Mouse (Mus musculus) liver, embryonic 14.5 days (tissue): ENCODE results near the gene Flad1. TPM values are rescaled to one million over a fixed set of nuclear protein-coding genes. Genes with fewer than 3 reads are reported as not detected.

Experiments used
- ATAC-seq: fragments of 200-750 bp; cut with Nextera tagmentation; 2 replicates; pipeline ENCODE4 v1.8.0; 2017; ENCODE audit warnings: moderate number of reproducible peaks, mild to moderate bottlenecking, moderate library complexity; ENCODE audit not compliant: insufficient read depth
- DNase-seq, 3 experiments: peaks; one replicate each; pipeline ENCODE4 v3.0.0-alpha.2; 2012 to 2013; ENCODE audit warnings: low read depth in 3 of 3, low spot score in 3 of 3
- H3K27ac ChIP-seq: fragments of 300-500 bp; sonication (generic); 2 replicates; pipeline ENCODE4 v1.5.1; 2014; ENCODE audit warnings: moderate library complexity, mild to moderate bottlenecking, control low read depth, inconsistent platforms
- H3K27me3 ChIP-seq: fragments of 300-500 bp; sonication (generic); 2 replicates; pipeline ENCODE4 v1.6.1; 2014; ENCODE audit warnings: mild to moderate bottlenecking, low read length, moderate library complexity; ENCODE audit not compliant: control insufficient read depth, insufficient read depth
- H3K36me3 ChIP-seq: fragments of 300-500 bp; sonication (generic); replicated peaks from 2 replicates; pipeline ENCODE4 v1.6.1; 2014; ENCODE audit warnings: low read depth; ENCODE audit not compliant: control insufficient read depth, insufficient read depth
- H3K4me1 ChIP-seq, 2 experiments: fragments of 200-500 bp in 1 of 2; fragments of 300-500 bp in 1 of 2; sonication (generic) in 1 of 2; replicated peaks; 2 replicates each; pipeline ENCODE4 v1.6.1; 2012 to 2014; ENCODE audit warnings: antibody characterized with exemption in 1 of 2, inconsistent platforms in 1 of 2, low read length in 1 of 2; ENCODE audit not compliant: control insufficient read depth in 2 of 2, insufficient read depth in 2 of 2
- H3K4me2 ChIP-seq: fragments of 300-500 bp; sonication (generic); 2 replicates; pipeline ENCODE4 v1.6.1; 2014; ENCODE audit warnings: low read depth, mild to moderate bottlenecking, control low read depth, moderate library complexity
- H3K4me3 ChIP-seq, 2 experiments: fragments of 200-500 bp in 1 of 2; fragments of 300-500 bp in 1 of 2; sonication (generic) in 1 of 2; 2 replicates each; pipeline ENCODE4 v1.5.1; 2012 to 2014; ENCODE audit warnings: low read depth in 2 of 2, low read length in 2 of 2, mild to moderate bottlenecking in 2 of 2, control low read depth in 1 of 2, inconsistent platforms in 1 of 2, moderate library complexity in 1 of 2; ENCODE audit not compliant: insufficient read depth in 1 of 2
- H3K9ac ChIP-seq: fragments of 300-500 bp; sonication (generic); replicated peaks from 2 replicates; pipeline ENCODE4 v1.6.1; 2014; ENCODE audit warnings: mild to moderate bottlenecking, control low read depth, moderate library complexity
- H3K9me3 ChIP-seq: fragments of 300-500 bp; sonication (generic); 2 replicates; pipeline ENCODE4 v1.6.1; 2016; ENCODE audit warnings: low read length, mixed read lengths; ENCODE audit not compliant: control insufficient read depth
- CTCF ChIP-seq: IDR thresholded peaks from 2 replicates; pipeline ENCODE4 v1.5.1; 2016; ENCODE audit warnings: antibody characterized with exemption, low read depth, control low read depth
- EP300 ChIP-seq: IDR thresholded peaks from 2 replicates; pipeline ENCODE4 v1.6.1; 2016; ENCODE audit warnings: antibody characterized with exemption, low read depth
- WGBS: fragments of 180-500 bp; shearing (Covaris S2); extraction: QIAGEN DNeasy Blood & Tissue Kit; methylation state at CpG from one replicate; pipeline ENCODE4 v1.1.7; 2014; ENCODE audit not compliant: insufficient replicate concordance; 5-methylcytosine and 5-hydroxymethylcytosine counted together
- polyA plus RNA-seq, 2 experiments: library from polyadenylated mRNA; depleted of rRNA in 1 of 2; stranded (reverse) in 1 of 2; unstranded in 1 of 2; fragments of >200 nt; fragmentation: Nextera tagmentation in 1 of 2; extraction: Ambion mirVana in 1 of 2; gene quantifications; 2 replicates each; pipeline versions ENCODE4 v1.2.1 to v1.2.3; 2012 to 2014

Flad1 gene
- polyA plus RNA-seq, 2 experiments: 9.2 to 13.2 TPM

DNA sequence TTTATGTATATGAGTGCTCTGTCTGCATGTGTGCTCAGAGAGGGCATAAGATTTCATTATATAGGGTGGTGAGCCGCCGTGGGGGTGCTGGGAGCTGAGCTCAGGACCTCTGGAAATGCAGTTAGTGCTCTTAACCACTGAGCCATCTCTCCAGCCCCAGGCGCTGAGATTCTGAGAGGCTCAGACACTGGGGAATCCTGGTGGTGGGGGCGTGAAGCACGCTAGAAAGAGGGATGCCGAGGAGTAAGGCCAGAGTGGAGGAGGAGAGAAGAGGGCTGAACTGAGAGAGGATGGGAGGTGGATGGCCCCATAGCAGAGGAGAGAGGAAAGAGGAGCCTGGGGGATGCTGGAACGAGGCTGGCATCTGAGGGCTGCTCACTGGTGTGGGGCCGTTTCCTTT is 47.0 kb downstream of the Flad1 start:
- 66% methylated on average over 8 of the region's 8 CpGs for WGBS
- Histone ChIP-seq H3K4me2 (no peak overlapping the region), H3K36me3 (no peaks in the 10 kb centered on the region), H3K4me1 (no peaks in the 10 kb centered on the region), H3K27ac (no peak overlapping the region), H3K4me3 (no peak overlapping the region), H3K27me3 (no peaks in the 10 kb centered on the region), H3K9me3 (no peaks in the 10 kb centered on the region), H3K9ac (no peak overlapping the region)
- ATAC-seq (no peak), DNase-seq (no peak)
- no peak for TF ChIP-seq CTCF
- no peak for TF ChIP-seq EP300

DNA sequence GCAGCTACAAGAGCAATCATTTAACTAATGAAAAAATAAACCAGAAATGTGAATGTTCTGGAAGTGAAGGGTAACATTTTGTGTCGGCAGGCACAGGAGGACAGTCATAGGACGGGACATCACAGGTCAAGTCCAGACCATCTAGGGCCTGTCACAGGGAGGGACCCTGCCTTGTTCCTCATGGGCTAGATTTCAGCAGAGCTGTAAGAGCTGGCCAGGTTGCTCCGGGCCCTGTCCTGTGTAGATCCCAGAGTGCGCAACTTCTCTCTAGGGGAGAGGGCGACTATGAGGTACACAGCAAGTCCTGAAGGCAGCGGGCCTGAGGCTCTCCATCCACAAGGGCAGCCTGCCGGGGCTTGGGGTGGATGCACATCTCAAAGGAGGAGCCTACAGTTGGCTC is 50.0 kb downstream of the Flad1 start, which contains the start of gene Dcst2:
TSS of gene Dcst2 (plus strand) at position 301 of the 400 bp plus-strand sequence.
- Histone ChIP-seq H3K9ac (no peak within 1 kb of the TSS), H3K4me2 (no peak within 1 kb of the TSS), H3K27ac (no peak within 1 kb of the TSS), H3K36me3 (no peaks in the 10 kb centered on the region), H3K4me1 (no peaks in the 10 kb centered on the region), H3K9me3 (no peaks in the 10 kb centered on the region), H3K27me3 (no peaks in the 10 kb centered on the region), H3K4me3 (no peak within 1 kb of the TSS)
- TF ChIP-seq CTCF: no peak
- no peak for TF ChIP-seq EP300
- WGBS: 68% methylated on average over 7 of the region's 7 CpGs
- ATAC-seq (no peak), DNase-seq (no peak)

DNA sequence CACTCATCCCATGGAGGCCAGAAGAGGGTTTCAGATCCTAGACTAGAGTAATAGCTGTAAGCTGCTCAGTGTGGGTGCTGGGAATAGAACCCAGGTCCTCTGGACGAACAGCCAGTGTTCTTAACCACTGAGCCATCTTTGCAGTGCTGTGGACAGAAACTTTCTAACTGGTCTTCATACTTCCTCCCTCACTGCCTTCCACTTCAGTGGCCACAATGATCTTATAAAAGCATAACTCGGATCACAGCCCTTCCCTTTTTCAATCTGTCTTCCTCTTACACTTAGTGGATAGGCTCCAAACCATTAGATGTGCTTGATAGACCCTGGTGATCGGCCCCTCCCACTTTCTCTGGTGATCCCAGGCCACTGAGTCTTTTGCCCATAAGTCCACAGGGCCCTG is 51.4 kb downstream of the Flad1 start:
- TF ChIP-seq EP300 (no peak), CTCF (no peak)
- DNase-seq (no peak), ATAC-seq (no peak)
- Histone ChIP-seq H3K9me3 (no peaks in the 10 kb centered on the region), H3K4me1 (no peaks in the 10 kb centered on the region), H3K4me3 (no peak overlapping the region), H3K27me3 (no peaks in the 10 kb centered on the region), H3K9ac (no peak overlapping the region), H3K27ac (no peak overlapping the region), H3K4me2 (no peak overlapping the region), H3K36me3 (no peaks in the 10 kb centered on the region)
- 38% methylated on average over 3 of the region's 3 CpGs for WGBS

DNA sequence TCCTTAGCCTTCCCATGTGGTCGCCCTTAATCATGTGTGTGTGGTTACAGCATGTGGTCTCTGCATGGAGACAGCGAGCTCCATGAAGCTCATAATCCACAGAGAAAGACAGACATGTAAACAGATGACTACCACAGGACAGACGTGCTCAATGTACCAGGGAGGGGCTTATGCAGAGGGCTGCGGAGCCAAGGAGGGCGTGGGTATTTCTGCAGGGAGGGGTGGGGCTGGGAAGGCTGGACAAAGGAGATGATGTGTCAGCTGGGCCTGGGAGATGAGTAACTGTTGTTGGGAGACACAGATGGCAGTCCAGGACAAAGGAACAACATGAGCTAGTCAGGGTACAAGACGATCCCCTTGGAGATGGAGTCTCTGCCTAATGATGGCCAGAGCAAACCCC is 52.0 kb downstream of the Flad1 start:
- Histone ChIP-seq H3K36me3 (no peaks in the 10 kb centered on the region), H3K4me3 (no peak overlapping the region), H3K4me1 (no peaks in the 10 kb centered on the region), H3K9ac (no peak overlapping the region), H3K27ac (no peak overlapping the region), H3K9me3 (no peaks in the 10 kb centered on the region), H3K4me2 (no peak overlapping the region), H3K27me3 (no peaks in the 10 kb centered on the region)
- ATAC-seq: no peak
- DNase-seq: no peak
- WGBS: 45% methylated on average over 6 of the region's 6 CpGs
- no peak for TF ChIP-seq CTCF
- TF ChIP-seq EP300: no peak

DNA sequence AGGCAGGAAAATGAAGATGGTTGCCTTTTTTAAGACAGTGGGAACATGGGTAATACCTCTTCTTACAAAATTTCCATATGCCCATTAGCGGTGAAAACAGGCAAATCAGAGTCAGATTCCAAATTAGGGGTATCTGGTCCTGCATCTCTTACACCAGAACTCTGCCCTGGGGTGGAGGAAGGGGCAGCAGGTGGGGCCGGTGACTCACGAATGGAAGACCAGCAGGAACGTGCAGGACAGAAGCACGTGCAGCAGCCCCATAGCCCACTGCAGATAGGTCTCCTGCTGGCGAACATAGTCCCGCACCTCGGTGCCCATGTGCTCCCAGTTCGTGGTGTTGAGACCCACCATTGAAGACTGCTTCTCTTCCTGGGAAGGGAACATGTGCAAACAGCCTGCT is 55.6 kb downstream of the Flad1 start:
- no peak for DNase-seq
- no peak overlapping the region for H3K4me2 ChIP-seq
- H3K4me3 ChIP-seq: no peak overlapping the region
- no peak overlapping the region for H3K9ac ChIP-seq
- H3K36me3 ChIP-seq: no peaks in the 10 kb centered on the region
- H3K9me3 ChIP-seq: no peaks in the 10 kb centered on the region
- WGBS: 56% methylated on average over 9 of the region's 9 CpGs
- ATAC-seq: no peak
- no peaks in the 10 kb centered on the region for H3K4me1 ChIP-seq
- H3K27ac ChIP-seq: no peak overlapping the region
- no peak for TF ChIP-seq CTCF
- TF ChIP-seq EP300: no peak
- H3K27me3 ChIP-seq: peaks cover 3% of the 10 kb centered on the region

DNA sequence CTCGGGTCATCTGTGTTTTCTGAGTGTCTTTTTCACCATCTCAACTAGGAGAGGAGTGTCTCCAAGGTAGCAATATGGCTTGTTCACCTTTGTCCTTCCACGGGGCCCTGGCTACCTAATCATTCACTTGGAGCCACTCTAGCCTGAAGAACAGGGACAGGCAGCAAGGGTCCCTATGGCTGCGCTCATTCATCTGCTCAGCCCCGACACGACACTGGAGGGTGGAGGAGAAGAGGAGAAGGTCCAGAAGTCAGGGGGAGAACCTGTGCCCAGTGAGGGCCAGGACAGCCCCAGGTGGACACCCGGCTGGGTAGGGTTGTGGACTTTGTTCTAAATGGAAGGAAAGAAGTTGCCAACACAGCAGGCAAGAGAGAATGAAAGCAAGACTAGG is 56.2 kb downstream of the Flad1 start:
- Histone ChIP-seq H3K4me2 (no peak overlapping the region), H3K4me3 (no peak overlapping the region)

More for the DNA sequence above, 56.2 kb downstream of the Flad1 start:
- Histone ChIP-seq H3K27me3 (peaks cover 7% of the 10 kb centered on the region), H3K9ac (no peak overlapping the region), H3K4me1 (no peaks in the 10 kb centered on the region), H3K36me3 (no peaks in the 10 kb centered on the region), H3K27ac (no peak overlapping the region), H3K9me3 (no peaks in the 10 kb centered on the region)
- DNase-seq: no peak
- whole genome bisulfite sequencing: 57% methylated on average over 6 of the region's 6 CpGs
- ATAC-seq: no peak
- no peak for TF ChIP-seq EP300
- no peak for TF ChIP-seq CTCF
